Mouse (Mus musculus): ENCODE data around the gene Aip.

Aip gene

GRCm38 (mm10) chr19:4112063-4112960, 13.3 kb downstream of the Aip start:
- no peak for DNase-seq (ENCODE audit: low spot score)

- DNase-seq (ENCODE audit: low spot score), result no peak
Measured at GRCm38 (mm10) chr19:4108535-4108934, 17.1 kb downstream of the Aip start.

GRCm38 (mm10) chr19:4106654-4107053, 19.0 kb downstream of the Aip start:
- no peak for DNase-seq (ENCODE audit: low spot score)

- no peak for DNase-seq (ENCODE audit: low spot score)
Measured at GRCm38 (mm10) chr19:4104675-4105194, 20.9 kb downstream of the Aip start.

- no peak for DNase-seq (ENCODE audit: low spot score)
Measured at GRCm38 (mm10) chr19:4103792-4104191, 21.9 kb downstream of the Aip start.

- no peak for DNase-seq (ENCODE audit: low spot score)
Measured at GRCm38 (mm10) chr19:4103294-4103693, 22.4 kb downstream of the Aip start.

GRCm38 (mm10) chr19:4102626-4103025, 23.0 kb downstream of the Aip start:
- DNase-seq (ENCODE audit: low spot score), result no peak

GRCm38 (mm10) chr19:4102049-4102448, 23.6 kb downstream of the Aip start:
- DNase-seq (ENCODE audit: low spot score), result no peak

- DNase-seq (ENCODE audit: low spot score), result no peak
Measured at GRCm38 (mm10) chr19:4101466-4101865, 24.2 kb downstream of the Aip start.

GRCm38 (mm10) chr19:4100718-4101261, 24.9 kb downstream of the Aip start:
- peak; percentile 68 for DNase-seq (ENCODE audit: low spot score)

GRCm38 (mm10) chr19:4099837-4100717, 25.6 kb downstream of the Aip start, which contains the start of gene Pitpnm1:
Pitpnm1 (plus strand) TSS chr19:4099998.
- no peak for DNase-seq (ENCODE audit: low spot score)

- DNase-seq (ENCODE audit: low spot score), result peak; percentile 82
Measured at GRCm38 (mm10) chr19:4099056-4099455, 26.6 kb downstream of the Aip start.

- DNase-seq (ENCODE audit: low spot score), result no peak
Measured at GRCm38 (mm10) chr19:4098426-4098825, 27.2 kb downstream of the Aip start.

GRCm38 (mm10) chr19:4097441-4097825, 28.2 kb downstream of the Aip start:
- DNase-seq (ENCODE audit: low spot score), result no peak

GRCm38 (mm10) chr19:4096642-4097440, 28.8 kb downstream of the Aip start, which contains the start of gene Cdk2ap2:
Cdk2ap2 (plus strand) TSS chr19:4097182.
- DNase-seq (ENCODE audit: low spot score), result peak; percentile 100

- DNase-seq (ENCODE audit: low spot score), result no peak
Measured at GRCm38 (mm10) chr19:4095802-4096201, 29.9 kb downstream of the Aip start.

- DNase-seq (ENCODE audit: low spot score), result no peak
Measured at GRCm38 (mm10) chr19:4094774-4095303, 30.8 kb downstream of the Aip start.

- no peak for DNase-seq (ENCODE audit: low spot score)
Measured at GRCm38 (mm10) chr19:4094348-4094747, 31.3 kb downstream of the Aip start.

GRCm38 (mm10) chr19:4093772-4094171, 31.9 kb downstream of the Aip start:
- DNase-seq (ENCODE audit: low spot score), result no peak

GRCm38 (mm10) chr19:4092750-4093149, 32.9 kb downstream of the Aip start:
- DNase-seq (ENCODE audit: low spot score), result no peak

GRCm38 (mm10) chr19:4091383-4091782, 34.3 kb downstream of the Aip start:
- no peak for DNase-seq (ENCODE audit: low spot score)

All from left cerebral cortex, adult 11 months (tissue).